Mouse (Mus musculus): Measurements from ENCODE around the gene Gm14190. TPM values are rescaled to one million over a fixed set of nuclear protein-coding genes. Genes with fewer than 3 reads are reported as not detected.
"Not testable (repeated sequence)": the region's sequence is repeated elsewhere in the genome, so short reads cannot be mapped to it uniquely, and the experiment has no call there.

The Gm14190 gene
- polyA plus RNA-seq, 1 experiment from 2014 or later = not detected

DNA sequence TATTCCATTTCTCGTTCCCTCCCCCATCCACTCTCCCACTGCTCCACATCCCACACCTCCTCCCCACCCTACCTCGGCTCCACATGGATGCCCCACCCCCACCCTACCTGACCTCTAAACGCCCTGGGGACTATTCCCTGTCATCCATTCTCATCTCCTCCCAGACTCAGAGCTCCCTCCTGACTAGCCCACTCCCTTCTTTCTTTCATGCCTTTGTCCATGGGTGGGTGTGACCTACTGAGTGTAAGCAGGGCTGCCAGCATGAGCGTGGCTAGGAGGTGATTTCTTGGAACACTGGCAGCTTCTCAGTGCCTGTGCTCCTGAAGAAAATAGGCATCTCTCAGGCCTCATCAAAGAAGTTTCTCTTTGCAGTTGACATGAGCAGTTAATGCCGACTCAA is 33.5 kb downstream of the Gm14190 start:
- H3K36me3 ChIP-seq (ENCODE audit: control insufficient read depth, insufficient read depth) = no peaks in the 10 kb centered on the region
- WGBS = 45% methylated on average over 5 of the region's 5 CpGs
- ATAC-seq = no peak
- H3K27me3 ChIP-seq (replicated peaks; ENCODE audit: control insufficient read depth, insufficient read depth, low read length) = no peaks in the 10 kb centered on the region
- no peaks in the 10 kb centered on the region for H3K9me3 ChIP-seq (ENCODE audit: control insufficient read depth, low read length)
- H3K4me1 ChIP-seq (replicated peaks; ENCODE audit: control insufficient read depth, insufficient read depth, low read length) = no peaks in the 10 kb centered on the region
- H3K27ac ChIP-seq (ENCODE audit: low read length) = no peak overlapping the region
- H3K9ac ChIP-seq (replicated peaks; ENCODE audit: low read depth, low read length) = no peak overlapping the region
- H3K4me3 ChIP-seq (replicated peaks; ENCODE audit: low read length) = no peak overlapping the region
- no peak overlapping the region for H3K4me2 ChIP-seq (ENCODE audit: low read length)

DNA sequence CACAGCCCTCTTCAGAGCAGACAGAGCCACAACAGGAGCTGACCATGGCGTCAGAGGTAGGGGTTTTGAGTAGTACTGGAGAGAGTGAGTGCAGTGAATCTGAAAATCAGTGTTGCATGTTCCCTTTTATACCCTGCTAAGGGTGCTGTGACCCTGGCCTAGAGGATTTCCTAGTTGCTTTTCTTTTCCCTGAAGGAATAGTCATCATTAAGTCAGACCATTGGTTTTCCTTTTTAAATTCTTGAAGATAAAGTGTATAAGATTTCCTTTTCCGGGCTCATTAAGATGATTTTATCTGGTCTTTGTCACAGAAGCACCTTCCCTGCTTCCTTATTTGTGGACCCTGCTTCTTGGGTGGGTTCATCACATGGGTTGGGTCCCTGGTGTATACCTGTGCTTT is 40.4 kb downstream of the Gm14190 start, which contains the start of gene Gm11555:
Gene Gm11555 (minus strand): TSS at position 101 of the 400 bp plus-strand sequence.
- no peak for ATAC-seq
- WGBS = 83% methylated on average over 2 of the region's 2 CpGs
- no peaks in the 10 kb centered on the region for H3K9me3 ChIP-seq (ENCODE audit: control insufficient read depth, low read length)
- no peak within 1 kb of the TSS for H3K4me3 ChIP-seq (replicated peaks; ENCODE audit: low read length)
- no peak within 1 kb of the TSS for H3K9ac ChIP-seq (replicated peaks; ENCODE audit: low read depth, low read length)
- H3K4me1 ChIP-seq (replicated peaks; ENCODE audit: control insufficient read depth, insufficient read depth, low read length) = no peaks in the 10 kb centered on the region
- H3K27me3 ChIP-seq (replicated peaks; ENCODE audit: control insufficient read depth, insufficient read depth, low read length) = no peaks in the 10 kb centered on the region
- H3K4me2 ChIP-seq (ENCODE audit: low read length) = no peak within 1 kb of the TSS
- no peaks in the 10 kb centered on the region for H3K36me3 ChIP-seq (ENCODE audit: control insufficient read depth, insufficient read depth)
- no peak within 1 kb of the TSS for H3K27ac ChIP-seq (ENCODE audit: low read length)

DNA sequence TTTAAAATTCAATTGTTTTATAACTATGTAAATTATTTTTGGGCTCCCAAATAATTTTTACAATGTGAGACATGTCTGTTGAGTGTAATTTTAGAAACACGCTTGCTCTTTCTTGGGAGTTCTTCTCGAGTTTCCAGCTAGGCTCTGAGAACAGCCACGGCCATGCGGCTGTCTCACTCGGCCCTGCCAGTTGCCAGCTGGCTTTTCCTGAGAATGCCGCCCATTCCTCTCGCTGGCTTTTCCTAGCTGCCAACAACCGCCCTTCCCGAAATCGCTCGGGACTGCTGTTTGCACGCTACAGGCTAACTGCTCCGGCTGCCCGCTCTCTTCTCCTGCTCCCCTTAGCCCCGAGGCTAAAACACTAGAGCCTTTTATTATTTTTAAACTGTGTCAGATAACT is 44.1 kb downstream of the Gm14190 start:
- no peaks in the 10 kb centered on the region for H3K9me3 ChIP-seq (ENCODE audit: control insufficient read depth, low read length)
- 82% methylated on average over 15 of the region's 15 CpGs for WGBS
- no peak overlapping the region for H3K9ac ChIP-seq (replicated peaks; ENCODE audit: low read depth, low read length)
- no peaks in the 10 kb centered on the region for H3K27me3 ChIP-seq (replicated peaks; ENCODE audit: control insufficient read depth, insufficient read depth, low read length)
- ATAC-seq = no peak
- no peak overlapping the region for H3K4me3 ChIP-seq (replicated peaks; ENCODE audit: low read length)
- no peak overlapping the region for H3K27ac ChIP-seq (ENCODE audit: low read length)
- H3K4me2 ChIP-seq (ENCODE audit: low read length) = no peak overlapping the region
- no peaks in the 10 kb centered on the region for H3K36me3 ChIP-seq (ENCODE audit: control insufficient read depth, insufficient read depth)
- no peaks in the 10 kb centered on the region for H3K4me1 ChIP-seq (replicated peaks; ENCODE audit: control insufficient read depth, insufficient read depth, low read length)

DNA sequence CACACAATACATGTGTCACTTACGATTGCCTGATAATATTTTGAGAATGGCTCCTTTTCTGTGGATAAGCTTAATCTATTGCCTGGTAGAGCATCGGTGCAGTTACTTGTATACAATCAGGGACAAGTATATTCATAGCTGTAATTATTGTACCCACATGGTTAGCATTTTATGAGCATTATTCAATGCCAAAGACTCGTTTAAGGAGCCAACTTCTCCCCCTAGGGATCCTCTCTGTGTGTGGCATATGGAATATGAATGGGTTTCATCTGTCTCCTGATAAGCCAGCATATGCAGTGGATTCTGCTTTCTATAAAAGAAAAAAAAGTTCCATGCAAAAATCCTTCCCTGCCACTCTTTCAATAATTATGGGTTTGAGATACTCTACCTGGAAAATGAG is 46.2 kb downstream of the Gm14190 start:
- peak; percentile 58 for ATAC-seq
- Histone ChIP-seq H3K4me1 (replicated peaks; ENCODE audit: control insufficient read depth, insufficient read depth, low read length) (no peaks in the 10 kb centered on the region), H3K4me2 (ENCODE audit: low read length) (no peak overlapping the region), H3K9ac (replicated peaks; ENCODE audit: low read depth, low read length) (no peak overlapping the region), H3K4me3 (replicated peaks; ENCODE audit: low read length) (no peak overlapping the region), H3K27me3 (replicated peaks; ENCODE audit: control insufficient read depth, insufficient read depth, low read length) (no peaks in the 10 kb centered on the region), H3K9me3 (ENCODE audit: control insufficient read depth, low read length) (no peaks in the 10 kb centered on the region), H3K36me3 (ENCODE audit: control insufficient read depth, insufficient read depth) (no peaks in the 10 kb centered on the region), H3K27ac (ENCODE audit: low read length) (no peak overlapping the region)
- WGBS = 50% methylated on average over 3 of the region's 3 CpGs

DNA sequence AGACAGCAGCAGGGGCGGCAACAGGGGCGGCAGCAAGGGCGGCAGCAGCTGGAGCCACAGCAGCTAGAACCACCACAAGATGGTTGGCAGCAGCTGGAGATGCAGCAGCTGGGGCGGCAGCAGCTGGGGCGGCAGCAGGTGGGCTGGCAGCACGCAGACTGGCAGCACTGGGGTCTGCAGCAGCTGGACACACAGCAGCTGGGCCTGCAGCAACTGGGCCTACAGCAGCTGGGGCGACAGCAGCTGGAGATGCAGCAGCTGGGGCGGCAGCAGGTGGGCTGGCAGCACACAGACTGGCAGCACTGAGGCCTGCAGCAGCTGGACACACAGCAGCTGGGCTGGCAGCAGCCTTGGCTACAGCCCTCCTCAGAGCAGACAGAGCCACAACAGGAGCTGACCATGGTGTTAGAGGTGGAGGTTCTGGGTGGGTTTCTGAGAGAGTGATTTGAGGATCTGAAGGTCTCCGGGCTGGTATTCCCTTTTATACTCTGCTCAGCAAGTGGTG is 46.9 kb downstream of the Gm14190 start, which contains the start of gene Krtap4-7:
Gene Krtap4-7 (minus strand): TSS at position 455 of the 505 bp plus-strand sequence.
- H3K9ac ChIP-seq (replicated peaks; ENCODE audit: low read depth, low read length); H3K9me3 ChIP-seq (ENCODE audit: control insufficient read depth, low read length); H3K4me3 ChIP-seq (replicated peaks; ENCODE audit: low read length); H3K27ac ChIP-seq (ENCODE audit: low read length); H3K4me1 ChIP-seq (replicated peaks; ENCODE audit: control insufficient read depth, insufficient read depth, low read length); H3K36me3 ChIP-seq (ENCODE audit: control insufficient read depth, insufficient read depth); ATAC-seq; H3K27me3 ChIP-seq (replicated peaks; ENCODE audit: control insufficient read depth, insufficient read depth, low read length); H3K4me2 ChIP-seq (ENCODE audit: low read length): not testable (repeated sequence)
- WGBS = 86% methylated on average over 9 of the region's 9 CpGs

DNA sequence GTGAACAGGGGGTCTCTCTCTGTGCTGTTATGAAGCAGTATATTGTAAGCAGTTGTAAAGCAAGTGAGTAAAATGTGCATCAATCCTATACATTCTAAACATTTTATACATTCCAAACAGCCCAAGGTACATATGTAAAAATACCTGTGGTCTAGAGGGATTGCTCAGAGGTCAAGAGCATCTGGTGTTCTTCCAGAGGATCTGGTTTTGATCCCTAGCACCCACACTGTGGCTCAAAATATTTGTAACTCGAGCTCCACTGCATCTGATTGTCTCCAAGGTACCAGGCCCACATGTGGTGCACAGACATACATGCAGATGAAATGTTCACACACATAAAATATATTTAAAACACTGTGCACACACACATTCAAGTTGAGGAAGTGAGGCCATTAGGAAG is 49.6 kb downstream of the Gm14190 start:
- WGBS = 53% methylated on average over 1 of the region's 1 CpGs

More for the DNA sequence above, 49.6 kb downstream of the Gm14190 start:
- Histone ChIP-seq H3K9me3 (ENCODE audit: control insufficient read depth, low read length) (no peaks in the 10 kb centered on the region), H3K36me3 (ENCODE audit: control insufficient read depth, insufficient read depth) (no peaks in the 10 kb centered on the region), H3K4me2 (ENCODE audit: low read length) (no peak overlapping the region), H3K27ac (ENCODE audit: low read length) (no peak overlapping the region), H3K4me3 (replicated peaks; ENCODE audit: low read length) (no peak overlapping the region), H3K4me1 (replicated peaks; ENCODE audit: control insufficient read depth, insufficient read depth, low read length) (no peaks in the 10 kb centered on the region), H3K27me3 (replicated peaks; ENCODE audit: control insufficient read depth, insufficient read depth, low read length) (no peaks in the 10 kb centered on the region), H3K9ac (replicated peaks; ENCODE audit: low read depth, low read length) (no peak overlapping the region)
- ATAC-seq = no peak

Other genes with a start within 250 kb of the Gm14190 start
- gene Krt23, start 197.6 kb downstream of the Gm14190 start, polyA plus RNA-seq (2015; fragmentation: Nextera tagmentation; extraction: Ambion mirVana) = 0.15 TPM in 1 of 2 replicates, not detected in the other
- gene Krt39, start 169.4 kb downstream of the Gm14190 start, polyA plus RNA-seq (2015; fragmentation: Nextera tagmentation; extraction: Ambion mirVana) = not detected in 2 replicates
- not detected in 2 replicates for gene Krt40, start 147.6 kb downstream of the Gm14190 start, polyA plus RNA-seq (2015; fragmentation: Nextera tagmentation; extraction: Ambion mirVana)
- gene Krtap3-3, start 139.9 kb downstream of the Gm14190 start, polyA plus RNA-seq (2015; fragmentation: Nextera tagmentation; extraction: Ambion mirVana) = not detected in 2 replicates
- gene Krtap3-2, start 133.9 kb downstream of the Gm14190 start, polyA plus RNA-seq (2015; fragmentation: Nextera tagmentation; extraction: Ambion mirVana) = not detected in 2 replicates
- not detected in 2 replicates for gene Gm11939, start 131.3 kb downstream of the Gm14190 start, polyA plus RNA-seq (2015; fragmentation: Nextera tagmentation; extraction: Ambion mirVana)
- not detected in 2 replicates for gene Krtap3-1, start 124.1 kb downstream of the Gm14190 start, polyA plus RNA-seq (2015; fragmentation: Nextera tagmentation; extraction: Ambion mirVana)
- gene Krtap1-5, start 109.7 kb downstream of the Gm14190 start, polyA plus RNA-seq (2015; fragmentation: Nextera tagmentation; extraction: Ambion mirVana) = not detected in 2 replicates
- not detected in 2 replicates for gene Krtap1-4, start 107.1 kb downstream of the Gm14190 start, polyA plus RNA-seq (2015; fragmentation: Nextera tagmentation; extraction: Ambion mirVana)
- not detected in 2 replicates for gene Krtap1-3, start 99.4 kb downstream of the Gm14190 start, polyA plus RNA-seq (2015; fragmentation: Nextera tagmentation; extraction: Ambion mirVana)
- not detected in 2 replicates for gene Krtap9-3, start 92.6 kb downstream of the Gm14190 start, polyA plus RNA-seq (2015; fragmentation: Nextera tagmentation; extraction: Ambion mirVana)
- not detected in 2 replicates for gene Gm11938, start 87.4 kb downstream of the Gm14190 start, polyA plus RNA-seq (2015; fragmentation: Nextera tagmentation; extraction: Ambion mirVana)
- gene Gm11937, start 80.6 kb downstream of the Gm14190 start, polyA plus RNA-seq (2015; fragmentation: Nextera tagmentation; extraction: Ambion mirVana) = not detected in 2 replicates
- gene Krtap2-4, start 75.9 kb downstream of the Gm14190 start, polyA plus RNA-seq (2015; fragmentation: Nextera tagmentation; extraction: Ambion mirVana) = not detected in 2 replicates
- gene Gm11562, start 70.3 kb downstream of the Gm14190 start, polyA plus RNA-seq (2015; fragmentation: Nextera tagmentation; extraction: Ambion mirVana) = not detected in 2 replicates
- gene Krtap4-1, start 62.5 kb downstream of the Gm14190 start, polyA plus RNA-seq (2015; fragmentation: Nextera tagmentation; extraction: Ambion mirVana) = not detected in 2 replicates
- not detected in 2 replicates for gene Krtap4-2, start 55.7 kb downstream of the Gm14190 start, polyA plus RNA-seq (2015; fragmentation: Nextera tagmentation; extraction: Ambion mirVana)
- gene Krtap4-7, start 46.7 kb downstream of the Gm14190 start, polyA plus RNA-seq (2015; fragmentation: Nextera tagmentation; extraction: Ambion mirVana) = not detected in 2 replicates
- gene Gm11555, start 40.5 kb downstream of the Gm14190 start, polyA plus RNA-seq (2015; fragmentation: Nextera tagmentation; extraction: Ambion mirVana) = not detected in 2 replicates
- not detected in 2 replicates for gene Gm11563, start 31.8 kb downstream of the Gm14190 start, polyA plus RNA-seq (2015; fragmentation: Nextera tagmentation; extraction: Ambion mirVana)
- gene Krtap4-6, start 24.8 kb downstream of the Gm14190 start, polyA plus RNA-seq (2015; fragmentation: Nextera tagmentation; extraction: Ambion mirVana) = not detected in 2 replicates
- gene Gm14180, start 43.5 kb upstream of the Gm14190 start, polyA plus RNA-seq (2015; fragmentation: Nextera tagmentation; extraction: Ambion mirVana) = not detected in 2 replicates
- gene Gm11595, start 82.2 kb upstream of the Gm14190 start, polyA plus RNA-seq (2015; fragmentation: Nextera tagmentation; extraction: Ambion mirVana) = not detected in 2 replicates
- not detected in 2 replicates for gene Krtap4-8, start 90.0 kb upstream of the Gm14190 start, polyA plus RNA-seq (2015; fragmentation: Nextera tagmentation; extraction: Ambion mirVana)
- gene Krtap4-9, start 94.5 kb upstream of the Gm14190 start, polyA plus RNA-seq (2015; fragmentation: Nextera tagmentation; extraction: Ambion mirVana) = not detected in 2 replicates
- not detected in 2 replicates for gene Gm11596, start 102.7 kb upstream of the Gm14190 start, polyA plus RNA-seq (2015; fragmentation: Nextera tagmentation; extraction: Ambion mirVana)
- gene Gm11569, start 108.2 kb upstream of the Gm14190 start, polyA plus RNA-seq (2015; fragmentation: Nextera tagmentation; extraction: Ambion mirVana) = not detected in 2 replicates
- not detected in 2 replicates for gene Gm11554, start 113.7 kb upstream of the Gm14190 start, polyA plus RNA-seq (2015; fragmentation: Nextera tagmentation; extraction: Ambion mirVana)
- gene Krtap4-13, start 119.2 kb upstream of the Gm14190 start, polyA plus RNA-seq (2015; fragmentation: Nextera tagmentation; extraction: Ambion mirVana) = not detected in 2 replicates
- gene Gm11564, start 124.9 kb upstream of the Gm14190 start, polyA plus RNA-seq (2015; fragmentation: Nextera tagmentation; extraction: Ambion mirVana) = not detected in 2 replicates
- not detected in 2 replicates for gene 2300003K06Rik, start 147.3 kb upstream of the Gm14190 start, polyA plus RNA-seq (2015; fragmentation: Nextera tagmentation; extraction: Ambion mirVana)
- not detected in 2 replicates for gene Krtap4-16, start 160.9 kb upstream of the Gm14190 start, polyA plus RNA-seq (2015; fragmentation: Nextera tagmentation; extraction: Ambion mirVana)
- gene Gm11568, start 167.2 kb upstream of the Gm14190 start, polyA plus RNA-seq (2015; fragmentation: Nextera tagmentation; extraction: Ambion mirVana) = not detected in 2 replicates
- not detected in 2 replicates for gene Gm11559, start 173.7 kb upstream of the Gm14190 start, polyA plus RNA-seq (2015; fragmentation: Nextera tagmentation; extraction: Ambion mirVana)
- not detected in 2 replicates for gene Krtap9-1, start 182.6 kb upstream of the Gm14190 start, polyA plus RNA-seq (2015; fragmentation: Nextera tagmentation; extraction: Ambion mirVana)
- gene Gm11567, start 188.4 kb upstream of the Gm14190 start, polyA plus RNA-seq (2015; fragmentation: Nextera tagmentation; extraction: Ambion mirVana) = not detected in 2 replicates
- gene Krtap31-1, start 217.2 kb upstream of the Gm14190 start, polyA plus RNA-seq (2015; fragmentation: Nextera tagmentation; extraction: Ambion mirVana) = not detected in 2 replicates
- not detected in 2 replicates for gene Gm11565, start 224.0 kb upstream of the Gm14190 start, polyA plus RNA-seq (2015; fragmentation: Nextera tagmentation; extraction: Ambion mirVana)
- not detected in 2 replicates for gene Krtap31-2, start 245.6 kb upstream of the Gm14190 start, polyA plus RNA-seq (2015; fragmentation: Nextera tagmentation; extraction: Ambion mirVana)

Data from forebrain, embryonic 16.5 days (tissue).